Mouse (Mus musculus) Patski (cell line): ENCODE data around the gene Lmod3. TPM values are rescaled to one million over a fixed set of nuclear protein-coding genes. Genes with fewer than 3 reads are reported as not detected.
A peak's percentile ranks its signal among the peaks of the same experiment; 100 is the strongest.

Source experiments
- ATAC-seq: fragments of 100-300 bp; one replicate; pipeline ENCODE4 v1.8.0; 2021
- CTCF ChIA-PET: fragments of 350-600 bp; sonication (Branson Sonifier 250); formaldehyde crosslinking; loops from one replicate; lab custom pipeline; 2022; ENCODE audit warnings: inconsistent platforms; lab: Charles Lee
- POLR2A ChIA-PET: fragments of 350-600 bp; sonication (Branson Sonifier 250); formaldehyde crosslinking; loops from one replicate; lab custom pipeline; 2022; ENCODE audit warnings: antibody characterized with exemption, inconsistent platforms; lab: Charles Lee
- DNase-seq: peaks from one replicate; pipeline ENCODE4 v3.0.0-alpha.2; 2011; ENCODE audit warnings: low read depth, low spot score
- H3K27me3 ChIP-seq: fragments of 371-371 bp; one replicate; pipeline ENCODE4 v1.5.1; 2021
- CTCF ChIP-seq: fragments of 100-300 bp; IDR thresholded peaks from one replicate; pipeline ENCODE4 v1.5.1; 2021
- in situ Hi-C: fragments of 300-500 bp; cut with MboI; formaldehyde crosslinking; loops from 3 replicates; pipeline ENCODE4 v1.11.1; 2018; ENCODE audit warnings: low pct_unique_long_range_greater_than_20kb, mixed read lengths
- polyA plus RNA-seq: library from polyadenylated mRNA; unstranded; gene quantifications from one replicate; pipeline ENCODE4 v1.2.3, GENCODE M21; 2021

The Lmod3 gene
- polyA plus RNA-seq, 1 experiment from 2014 or later = not detected

GRCm38 (mm10) chr6:97216154-97216821 is 36.3 kb downstream of the Lmod3 start:
- CTCF ChIA-PET = interaction anchor here (0.7 kb wide), 1 partner anchor 37 kb away, joined by 3 read pairs; no protein-coding TSS in a partner anchor
- TF ChIP-seq CTCF = no peak
- POLR2A ChIA-PET = no interaction called here
- no peaks in the 10 kb centered on the region for H3K27me3 ChIP-seq
- in situ Hi-C loops = no loop called here
- no peak for DNase-seq
- ATAC-seq = no peak

DNA sequence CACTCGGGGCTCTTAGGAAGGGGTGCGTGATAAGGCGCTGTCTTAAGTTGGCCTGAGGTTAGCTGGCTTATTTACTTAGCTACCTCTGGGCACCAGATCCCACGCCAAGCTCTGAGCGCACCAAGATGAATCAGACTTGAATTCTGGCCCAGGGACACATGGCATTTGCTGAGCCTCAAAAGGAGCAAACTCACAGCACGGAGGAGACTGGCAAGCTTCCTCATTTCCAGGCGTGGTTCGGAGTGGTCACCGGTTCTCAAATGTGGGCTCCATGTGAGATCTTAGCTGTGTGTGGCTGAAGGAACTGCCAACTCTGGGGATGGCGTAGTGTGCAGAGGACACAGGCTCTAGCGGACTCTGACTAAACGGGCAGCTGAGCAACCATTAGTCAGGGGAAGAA is 40.6 kb downstream of the Lmod3 start:
- in situ Hi-C loops = no loop called here
- H3K27me3 ChIP-seq = no peaks in the 10 kb centered on the region
- no peak for DNase-seq
- TF ChIP-seq CTCF = no peak
- ATAC-seq = peak; percentile 37
- ChIA-PET CTCF (interaction anchor here (1.0 to 3.4 kb wide), 3 partner anchors 10 to 206 kb away, joined by 4 to 11 read pairs (median 6); no protein-coding TSS in a partner anchor), POLR2A (interaction anchor here (1.3 kb wide), 1 partner anchor 9 kb away, joined by 4 read pairs; no protein-coding TSS in a partner anchor)

GRCm38 (mm10) chr6:97210962-97211601 is 41.5 kb downstream of the Lmod3 start:
- in situ Hi-C loops = no loop called here
- peak; percentile 45 for ATAC-seq
- no peak for TF ChIP-seq CTCF
- ChIA-PET POLR2A (interaction anchor here (1.0 kb wide), 1 partner anchor 32 kb away, joined by 3 read pairs; the partner anchor contains the start of gene Tmf1), CTCF (interaction anchor here (1.0 to 3.4 kb wide), 5 partner anchors 10 to 206 kb away, joined by 3 to 11 read pairs (median 4); no protein-coding TSS in a partner anchor)
- no peaks in the 10 kb centered on the region for H3K27me3 ChIP-seq
- DNase-seq = no peak

DNA sequence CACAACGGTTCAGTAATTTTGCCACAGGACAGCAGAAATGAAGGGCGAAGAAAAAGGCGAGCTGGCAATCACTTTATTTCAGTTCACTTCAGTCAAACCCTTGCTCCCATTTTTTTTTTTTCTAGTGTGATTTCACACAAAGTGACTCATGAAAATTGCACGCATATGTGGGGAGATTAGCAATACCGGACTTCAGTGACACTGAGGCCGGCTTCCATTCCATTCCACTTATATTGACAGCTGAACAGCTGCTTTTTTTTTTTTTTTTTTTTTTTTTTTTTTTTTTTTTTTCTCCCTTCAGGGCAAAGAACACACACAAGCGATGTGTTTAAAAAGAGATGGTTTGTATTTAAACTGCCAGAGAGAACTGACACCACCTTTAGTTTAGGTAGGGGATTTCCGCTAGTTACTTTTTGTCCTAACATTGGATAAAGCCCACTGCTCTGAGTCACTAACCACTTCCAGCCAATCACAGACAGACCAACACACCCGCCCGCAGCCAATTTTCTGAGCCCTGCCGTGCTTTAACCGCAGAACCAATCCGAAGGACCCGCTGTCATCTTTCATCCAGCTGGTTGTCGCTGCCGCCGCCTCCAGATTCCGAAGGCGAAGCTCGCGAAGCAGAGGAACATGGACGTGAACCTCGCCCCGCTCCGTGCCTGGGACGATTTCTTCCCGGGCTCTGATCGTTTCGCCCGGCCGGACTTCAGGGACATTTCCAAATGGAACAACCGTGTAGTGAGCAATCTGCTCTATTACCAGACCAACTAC is 42.2 kb downstream of the Lmod3 start, which contains the start of gene Arl6ip5:
Gene Arl6ip5, plus strand, starts transcription at position 499 of the 771 bp plus-strand sequence.
- no peak for TF ChIP-seq CTCF
- ATAC-seq (peak; percentile 87), DNase-seq (no peak)
- H3K27me3 ChIP-seq = no peaks in the 10 kb centered on the region
- ChIA-PET POLR2A (interaction anchor here (1.0 to 1.2 kb wide), 2 partner anchors 31 to 33 kb away, joined by 3 to 4 read pairs; partner anchors contain the start of gene Tmf1), CTCF (interaction anchor here (0.9 to 3.4 kb wide), 7 partner anchors 9 to 206 kb away, joined by 3 to 11 read pairs (median 3); no protein-coding TSS in a partner anchor)
- in situ Hi-C loops = no loop called here

GRCm38 (mm10) chr6:97209751-97210150 is 42.8 kb downstream of the Lmod3 start:
- TF ChIP-seq CTCF = no peak
- no peak for ATAC-seq
- no peak for DNase-seq
- in situ Hi-C loops = no loop called here
- no peaks in the 10 kb centered on the region for H3K27me3 ChIP-seq
- CTCF ChIA-PET = interaction anchor here (0.9 to 1.3 kb wide), 5 partner anchors 16 to 207 kb away, joined by 3 to 4 read pairs (median 3); no protein-coding TSS in a partner anchor
- POLR2A ChIA-PET = interaction anchor here (1.2 kb wide), 1 partner anchor 32 kb away, joined by 4 read pairs; no protein-coding TSS in a partner anchor

DNA sequence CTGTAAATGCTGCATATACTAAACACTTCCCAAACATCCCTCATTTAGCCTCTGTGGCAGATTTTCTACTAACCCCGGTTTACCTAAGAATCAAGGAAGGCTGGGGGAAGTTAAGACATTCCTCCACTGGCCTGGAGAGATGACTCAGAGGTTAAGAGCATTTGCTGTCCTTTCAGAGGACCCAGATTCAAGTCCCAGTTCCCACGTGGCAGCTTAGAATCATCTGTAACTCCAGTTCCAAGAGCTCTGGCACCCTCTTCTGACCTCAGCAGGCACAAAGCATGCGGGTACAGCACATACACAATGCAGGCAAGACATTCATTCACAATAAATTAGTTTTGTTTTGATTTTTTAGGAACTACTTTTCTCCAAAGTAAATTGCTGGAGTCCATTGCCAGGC is 43.4 kb downstream of the Lmod3 start:
- ATAC-seq (no peak), DNase-seq (no peak)
- CTCF ChIA-PET = interaction anchor here (1.2 to 1.3 kb wide), 2 partner anchors 37 to 59 kb away, joined by 3 to 4 read pairs; no protein-coding TSS in a partner anchor
- in situ Hi-C loops = no loop called here
- H3K27me3 ChIP-seq = no peaks in the 10 kb centered on the region
- POLR2A ChIA-PET = interaction anchor here (1.2 kb wide), 1 partner anchor 31 kb away, joined by 4 read pairs; no protein-coding TSS in a partner anchor
- no peak for TF ChIP-seq CTCF

DNA sequence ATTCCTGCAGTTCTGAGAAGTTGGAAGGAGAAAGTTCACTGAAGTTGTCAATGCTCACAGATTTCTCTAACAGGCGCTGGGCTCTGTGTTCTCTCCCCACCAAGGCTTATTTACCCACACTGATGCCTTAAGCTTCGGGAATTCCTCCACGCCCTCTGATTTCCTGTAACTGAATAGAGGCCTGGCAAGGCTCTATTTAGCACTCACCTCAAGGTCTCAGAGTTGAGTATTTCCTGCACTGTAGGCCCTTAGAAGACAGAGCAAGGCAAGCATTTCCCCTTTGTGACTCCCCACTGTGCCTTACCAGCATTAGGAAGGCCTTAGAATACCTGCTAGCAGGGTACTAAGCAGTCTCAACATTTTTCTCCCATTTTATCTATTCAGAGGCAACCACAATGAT is 44.2 kb downstream of the Lmod3 start:
- no peak for DNase-seq
- no peak for ATAC-seq
- in situ Hi-C loops = no loop called here
- ChIA-PET CTCF (interaction anchor here (1.1 kb wide), 1 partner anchor 84 kb away, joined by 3 read pairs; no protein-coding TSS in a partner anchor), POLR2A (interaction anchor here (0.6 to 0.9 kb wide), 2 partner anchors 15 to 30 kb away, joined by 4 read pairs; partner anchors contain the start of gene Tmf1)
- no peaks in the 10 kb centered on the region for H3K27me3 ChIP-seq
- no peak for TF ChIP-seq CTCF

GRCm38 (mm10) chr6:97207085-97207484 is 45.5 kb downstream of the Lmod3 start:
- DNase-seq (no peak), ATAC-seq (no peak)
- no peak for TF ChIP-seq CTCF
- H3K27me3 ChIP-seq = no peaks in the 10 kb centered on the region
- CTCF ChIA-PET = interaction anchor here (1.1 to 1.3 kb wide), 2 partner anchors 28 to 86 kb away, joined by 3 read pairs; no protein-coding TSS in a partner anchor
- in situ Hi-C loops = no loop called here
- POLR2A ChIA-PET = no interaction called here

- H3K27me3 ChIP-seq = no peaks in the 10 kb centered on the region
- CTCF ChIA-PET = interaction anchor here (0.7 kb wide), 1 partner anchor 46 kb away, joined by 3 read pairs; no protein-coding TSS in a partner anchor
- ATAC-seq (peak; percentile 98), DNase-seq (peak; percentile 86)
- in situ Hi-C loops = no loop called here
- TF ChIP-seq CTCF = no peak
- POLR2A ChIA-PET = interaction anchor here (0.8 to 1.3 kb wide), 3 partner anchors 12 to 28 kb away, joined by 3 to 7 read pairs (median 3); no protein-coding TSS in a partner anchor
These were observed 47.1 kb downstream of the Lmod3 start, which contains the start of gene Uba3 for GRCm38 (mm10) chr6:97205439-97205885. Gene Uba3, minus strand, starts transcription at chr6:97205647.
